Mouse (Mus musculus) right cerebral cortex, postnatal 10 days (tissue): ENCODE results near the gene Slc30a3.
"Not testable (repeated sequence)": the region's sequence is repeated elsewhere in the genome, so short reads cannot be mapped to it uniquely, and the experiment has no call there.

Experiments
- DNase-seq, 2 experiments: peaks; one replicate each; pipeline ENCODE4 v3.0.0; 2021; ENCODE audit warnings: low spot score in 2 of 2

Gene Slc30a3

GRCm38 (mm10) chr5:31048763-31049641, 59.0 kb downstream of the Slc30a3 start, which contains the start of gene Slc5a6:
TSS of gene Slc5a6 (minus strand) at chr5:31048924.
- DNase-seq, result peak; percentile 59 to 64

- DNase-seq, result peak; percentile 98
Observed at GRCm38 (mm10) chr5:31047848-31048762, 59.9 kb downstream of the Slc30a3 start, which contains the start of gene Atraid. TSS of gene Atraid (plus strand) at chr5:31048312.

- no peak for DNase-seq
Observed at GRCm38 (mm10) chr5:31047074-31047473, 61.0 kb downstream of the Slc30a3 start.

GRCm38 (mm10) chr5:31046416-31046815, 61.6 kb downstream of the Slc30a3 start:
- no peak for DNase-seq

- no peak for DNase-seq
Observed at GRCm38 (mm10) chr5:31038171-31038845, 69.7 kb downstream of the Slc30a3 start.

GRCm38 (mm10) chr5:31036556-31036955, 71.5 kb downstream of the Slc30a3 start:
- not testable (repeated sequence) for DNase-seq
